Mouse (Mus musculus): ENCODE data around the gene Fam227a.

- TF ChIP-seq CTCF (IDR thresholded peaks at IDR 0.05; ENCODE audit: low read depth) = no peak
- no peak for TF ChIP-seq EP300 (optimal IDR thresholded peaks at IDR 0.05)
Observed at GRCm38 (mm10) chr15:79648130-79648529, 10.6 kb downstream of the Fam227a start.

Data from stomach, postnatal 0 days (tissue).